50 mouse cellular contexts compared by ENCODE assay signal in the genomic region with DNA sequence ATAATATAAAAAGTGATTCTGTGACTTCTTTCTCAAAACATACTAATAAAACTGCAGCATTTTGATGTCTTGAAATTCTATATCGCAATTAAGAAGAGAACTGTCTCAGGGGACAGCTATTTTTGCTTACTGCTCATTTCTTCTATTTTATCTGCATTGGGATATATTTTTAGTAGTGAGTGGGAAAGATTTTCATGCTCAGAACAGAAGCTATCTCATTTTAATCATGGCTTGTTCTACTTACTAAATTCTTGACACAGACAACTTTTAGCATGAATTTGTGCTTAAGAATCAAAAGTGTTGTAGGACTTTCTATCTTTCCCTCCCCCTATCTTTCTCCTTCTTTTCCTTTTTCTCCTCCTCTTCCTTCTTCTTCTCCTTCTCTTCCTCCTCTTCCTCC. TPM values are rescaled to one million over a fixed set of nuclear protein-coding genes. Genes with fewer than 3 reads are reported as not detected.
"Had no signal": no experiment of that assay in that cellular context is flagged by ENCODE, and none has a peak within 500 bp of the region (broad histone marks: within the 10 kb centered on the region; RNA-seq: fewer than 3 reads in every experiment).

No protein-coding gene starts in this region.

- H3K4me3 ChIP-seq: heart, embryonic 12.5 days; heart, embryonic 13.5 days; heart, embryonic 15.5 days; hindbrain, embryonic 10.5 days; hindbrain, embryonic 13.5 days; hindbrain, embryonic 15.5 days; intestine, embryonic 15.5 days; kidney, embryonic 15.5 days; layer of hippocampus, adult 2 months; left cerebral cortex, adult 2 months had no signal

- H3K9me3 ChIP-seq: heart, embryonic 12.5 days; heart, embryonic 13.5 days; heart, embryonic 15.5 days; hindbrain, embryonic 10.5 days; hindbrain, embryonic 13.5 days; hindbrain, embryonic 15.5 days; intestine, embryonic 15.5 days; kidney, embryonic 15.5 days had no signal

- H3K4me2 ChIP-seq: heart, embryonic 11.5 days; heart, embryonic 12.5 days; heart, embryonic 13.5 days; heart, embryonic 15.5 days; hindbrain, embryonic 13.5 days; hindbrain, embryonic 14.5 days; hindbrain, embryonic 15.5 days; intestine, embryonic 15.5 days; kidney, embryonic 15.5 days had no signal

- H3K36me3 ChIP-seq: heart, embryonic 12.5 days; heart, embryonic 13.5 days; heart, embryonic 15.5 days; hindbrain, embryonic 10.5 days; hindbrain, embryonic 13.5 days; hindbrain, embryonic 15.5 days; intestine, embryonic 15.5 days; kidney, embryonic 15.5 days had no signal

- DNase-seq: heart, postnatal 10 days; heart, postnatal 14 days; heart, postnatal 36 days; heart, postnatal 4 days; kidney, adult 11 months; kidney, adult 18-20 months; kidney, adult 2 months; kidney, adult 8-10 months; kidney, adult 9 months; kidney, postnatal 10 days; kidney, postnatal 14 days; kidney, postnatal 25 days; kidney, postnatal 36 days; kidney, postnatal 4 days; layer of hippocampus, adult 9-11 months; layer of hippocampus, postnatal 36 days had no signal

- H3K4me1 ChIP-seq: heart, embryonic 12.5 days; heart, embryonic 13.5 days; heart, embryonic 15.5 days; hindbrain, embryonic 10.5 days; hindbrain, embryonic 13.5 days; hindbrain, embryonic 15.5 days; intestine, embryonic 15.5 days; kidney, embryonic 15.5 days had no signal

- H3K27me3 ChIP-seq: heart, embryonic 12.5 days; heart, embryonic 13.5 days; heart, embryonic 15.5 days; hindbrain, embryonic 13.5 days; hindbrain, embryonic 15.5 days; intestine, embryonic 15.5 days; kidney, embryonic 15.5 days had no signal

- H3K27ac ChIP-seq: heart, embryonic 13.5 days; heart, embryonic 15.5 days; hindbrain, embryonic 10.5 days; hindbrain, embryonic 13.5 days; hindbrain, embryonic 14.5 days; hindbrain, embryonic 15.5 days; hindbrain, postnatal 0 days; intestine, embryonic 15.5 days; kidney, embryonic 15.5 days; kidney, postnatal 0 days; layer of hippocampus, adult 2 months had no signal

- H3K9ac ChIP-seq: heart, embryonic 12.5 days; heart, embryonic 13.5 days; heart, embryonic 15.5 days; hindbrain, embryonic 13.5 days; hindbrain, embryonic 14.5 days; hindbrain, embryonic 15.5 days; intestine, embryonic 15.5 days; kidney, embryonic 15.5 days had no signal

- ATAC-seq: hindbrain, embryonic 16.5 days; hindbrain, postnatal 0 days; inflammation-experienced regulatory T-cells, adult 6 months; intestine, embryonic 15.5 days; intestine, embryonic 16.5 days; intestine, postnatal 0 days had no signal

RNA-seq across cellular contexts. Expression of a gene that starts 5.3 kb away (rescaled TPM):
- total RNA-seq: heart, postnatal 10 days; heart, postnatal 14 days; heart, postnatal 25 days; heart, postnatal 36 days; heart, postnatal 4 days; hematopoietic stem cell, adult 5-6 weeks; hindbrain, postnatal 0 days; layer of hippocampus, adult 18-20 months; layer of hippocampus, adult 2 months; layer of hippocampus, adult 8-10 months; layer of hippocampus, postnatal 10 days; layer of hippocampus, postnatal 14 days; layer of hippocampus, postnatal 36 days; left cerebral cortex, adult 18-20 months; left cerebral cortex, adult 2 months; left cerebral cortex, adult 8-10 months had no signal
- polyA plus RNA-seq: heart, embryonic 11.5 days; heart, embryonic 12.5 days; heart, embryonic 13.5 days; heart, embryonic 14.5 days; heart, embryonic 15.5 days; heart, embryonic 16.5 days; heart, postnatal 0 days; hindbrain, embryonic 10.5 days; hindbrain, embryonic 11.5 days; hindbrain, embryonic 13.5 days; hindbrain, embryonic 14.5 days; hindbrain, embryonic 15.5 days; hindbrain, embryonic 16.5 days; hindbrain, postnatal 0 days; intestine, embryonic 14.5 days; intestine, embryonic 15.5 days; intestine, embryonic 16.5 days; intestine, postnatal 0 days; kidney, adult 2 months; kidney, embryonic 14.5 days; kidney, embryonic 15.5 days; kidney, embryonic 16.5 days; kidney, postnatal 0 days; large intestine, adult 2 months had no signal

RNA-seq across cellular contexts. Expression of a gene that starts 7.1 kb away (rescaled TPM):
- total RNA-seq: heart, postnatal 10 days; heart, postnatal 14 days; heart, postnatal 25 days; heart, postnatal 36 days; heart, postnatal 4 days; hematopoietic stem cell, adult 5-6 weeks; hindbrain, postnatal 0 days; layer of hippocampus, adult 18-20 months; layer of hippocampus, adult 2 months; layer of hippocampus, adult 8-10 months; layer of hippocampus, postnatal 10 days; layer of hippocampus, postnatal 14 days; layer of hippocampus, postnatal 36 days; left cerebral cortex, adult 18-20 months; left cerebral cortex, adult 2 months; left cerebral cortex, adult 8-10 months had no signal
- polyA plus RNA-seq: heart, embryonic 11.5 days; heart, embryonic 12.5 days; heart, embryonic 13.5 days; heart, embryonic 14.5 days; heart, embryonic 15.5 days; heart, embryonic 16.5 days; heart, postnatal 0 days; hindbrain, embryonic 10.5 days; hindbrain, embryonic 11.5 days; hindbrain, embryonic 13.5 days; hindbrain, embryonic 14.5 days; hindbrain, embryonic 15.5 days; hindbrain, embryonic 16.5 days; hindbrain, postnatal 0 days; inflammation-experienced regulatory T-cells, adult 6 months; intestine, embryonic 14.5 days; intestine, embryonic 15.5 days; intestine, embryonic 16.5 days; intestine, postnatal 0 days; kidney, adult 2 months; kidney, embryonic 14.5 days; kidney, embryonic 15.5 days; kidney, embryonic 16.5 days; kidney, postnatal 0 days; large intestine, adult 2 months had no signal

RNA-seq across cellular contexts. Expression of a gene that starts 25.1 kb away (rescaled TPM):
- total RNA-seq: heart, postnatal 10 days; heart, postnatal 14 days; heart, postnatal 25 days; heart, postnatal 36 days; heart, postnatal 4 days; hematopoietic stem cell, adult 5-6 weeks; hindbrain, postnatal 0 days; layer of hippocampus, adult 18-20 months; layer of hippocampus, adult 2 months; layer of hippocampus, adult 8-10 months; layer of hippocampus, postnatal 14 days; layer of hippocampus, postnatal 36 days; left cerebral cortex, adult 18-20 months; left cerebral cortex, adult 2 months; left cerebral cortex, adult 8-10 months had no signal
- polyA plus RNA-seq: heart, embryonic 11.5 days; heart, embryonic 12.5 days; heart, embryonic 13.5 days; heart, embryonic 14.5 days; heart, embryonic 15.5 days; heart, embryonic 16.5 days; heart, postnatal 0 days; hindbrain, embryonic 10.5 days; hindbrain, embryonic 11.5 days; hindbrain, embryonic 13.5 days; hindbrain, embryonic 14.5 days; hindbrain, embryonic 15.5 days; hindbrain, embryonic 16.5 days; hindbrain, postnatal 0 days; inflammation-experienced regulatory T-cells, adult 6 months; intestine, embryonic 14.5 days; intestine, embryonic 15.5 days; intestine, embryonic 16.5 days; intestine, postnatal 0 days; kidney, adult 2 months; kidney, embryonic 14.5 days; kidney, embryonic 15.5 days; kidney, embryonic 16.5 days; kidney, postnatal 0 days; large intestine, adult 2 months had no signal

RNA-seq across cellular contexts. Expression of a gene that starts 44.6 kb away (rescaled TPM):
- total RNA-seq: heart, postnatal 10 days; heart, postnatal 14 days; heart, postnatal 25 days; heart, postnatal 36 days; hematopoietic stem cell, adult 5-6 weeks; hindbrain, postnatal 0 days; layer of hippocampus, adult 2 months; layer of hippocampus, adult 8-10 months; layer of hippocampus, postnatal 14 days; layer of hippocampus, postnatal 36 days; left cerebral cortex, adult 18-20 months; left cerebral cortex, adult 2 months had no signal
- polyA plus RNA-seq: heart, embryonic 11.5 days; heart, embryonic 12.5 days; heart, embryonic 13.5 days; heart, embryonic 14.5 days; heart, embryonic 15.5 days; heart, embryonic 16.5 days; heart, postnatal 0 days; hindbrain, embryonic 11.5 days; hindbrain, embryonic 13.5 days; hindbrain, embryonic 14.5 days; hindbrain, embryonic 15.5 days; hindbrain, postnatal 0 days; inflammation-experienced regulatory T-cells, adult 6 months; intestine, embryonic 14.5 days; intestine, embryonic 15.5 days; intestine, embryonic 16.5 days; kidney, embryonic 14.5 days; kidney, embryonic 16.5 days had no signal

RNA-seq across cellular contexts. Expression of a gene that starts 51.6 kb away (rescaled TPM):
- total RNA-seq: hematopoietic stem cell, adult 5-6 weeks; hindbrain, postnatal 0 days; layer of hippocampus, adult 18-20 months; layer of hippocampus, adult 2 months; layer of hippocampus, adult 8-10 months; layer of hippocampus, postnatal 10 days; layer of hippocampus, postnatal 36 days had no signal
- polyA plus RNA-seq: heart, embryonic 11.5 days; heart, embryonic 15.5 days; hindbrain, embryonic 10.5 days; hindbrain, embryonic 11.5 days; hindbrain, embryonic 14.5 days; hindbrain, embryonic 15.5 days; inflammation-experienced regulatory T-cells, adult 6 months; intestine, embryonic 14.5 days; intestine, embryonic 15.5 days; intestine, postnatal 0 days; kidney, embryonic 14.5 days; kidney, embryonic 15.5 days; kidney, embryonic 16.5 days had no signal
